Mouse (Mus musculus) cerebellum, adult 18-20 months (tissue): ENCODE measurements around the gene Pdk2.

Experiments
- DNase-seq, 2 experiments: peaks; one replicate each; pipeline ENCODE4 v3.0.0; 2021

Gene Pdk2

GRCm38 (mm10) chr11:95041139-95041609, at the start of gene Pdk2:
Gene Pdk2, minus strand, starts transcription at chr11:95041354.
- DNase-seq = peak; percentile 96 to 98

GRCm38 (mm10) chr11:95088857-95089779, 48.0 kb upstream of the Pdk2 start:
- no peak for DNase-seq

DNA sequence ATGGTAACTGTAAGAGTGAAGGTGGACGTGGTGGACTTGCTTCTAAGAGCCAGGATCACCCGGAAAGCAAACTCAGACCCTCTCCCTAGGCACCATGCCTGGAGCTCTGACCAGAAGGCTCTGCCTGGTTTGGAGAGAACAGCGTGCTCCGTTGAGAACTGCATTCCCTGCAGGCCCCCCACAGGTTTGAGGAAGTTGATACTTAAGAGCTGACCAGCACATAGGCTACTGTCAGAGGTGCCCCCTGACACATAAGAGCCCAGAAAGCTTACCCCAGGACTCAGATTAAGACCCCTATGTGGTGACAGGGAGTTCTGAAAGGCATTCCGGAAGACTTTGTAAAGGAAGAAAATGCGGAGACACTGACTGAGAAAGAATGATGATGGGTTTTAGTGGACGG, 47.1 kb upstream of the Pdk2 start:
- DNase-seq = no peak

DNA sequence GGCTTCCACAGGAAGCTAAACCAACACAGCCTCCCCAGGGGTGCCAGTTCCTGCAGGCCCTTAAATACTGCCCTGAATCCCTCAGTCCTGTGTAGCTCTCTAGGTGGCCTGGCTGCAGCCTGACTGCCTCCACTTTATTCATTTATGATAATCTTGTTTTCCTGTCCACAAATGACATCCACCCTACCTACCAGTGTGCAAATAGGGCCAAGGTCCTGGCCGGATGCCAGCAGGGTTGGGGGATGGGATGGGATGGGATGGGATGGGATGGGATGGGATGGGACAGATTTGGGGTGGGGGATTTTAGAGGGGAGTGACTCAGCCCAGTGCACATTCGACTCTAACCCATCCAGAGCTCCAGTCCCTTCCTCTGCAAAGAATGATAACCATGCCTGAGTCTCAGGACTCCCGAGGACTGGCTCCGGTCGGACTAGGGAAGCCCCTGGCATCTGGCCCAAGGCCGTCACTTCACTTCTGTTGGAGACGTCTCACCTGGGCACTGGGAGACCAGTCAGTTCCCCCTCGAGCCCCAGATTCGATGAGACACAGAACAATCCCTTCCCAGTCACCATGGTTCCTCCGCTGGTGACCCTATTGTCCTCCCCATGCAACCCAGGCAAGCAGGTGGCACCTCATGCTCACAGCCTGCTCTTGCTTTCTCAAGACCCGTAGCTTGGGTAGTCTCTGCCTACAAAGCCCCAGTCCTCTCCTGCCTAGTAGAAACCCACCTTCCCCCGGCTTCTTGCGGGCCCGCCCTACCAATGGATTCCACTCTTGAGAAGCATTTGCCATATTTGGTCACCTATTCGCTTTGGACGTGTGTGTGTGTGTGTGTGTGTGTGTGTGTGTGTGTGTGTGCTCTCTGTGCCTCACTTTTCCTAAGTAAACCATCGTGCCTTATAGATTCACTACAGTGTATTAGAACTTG, 46.4 kb upstream of the Pdk2 start:
- DNase-seq = no peak

- no peak for DNase-seq
These were observed 45.1 kb upstream of the Pdk2 start for GRCm38 (mm10) chr11:95086229-95086628.

- no peak for DNase-seq
These were observed 44.6 kb upstream of the Pdk2 start for GRCm38 (mm10) chr11:95085710-95086109.

- no peak for DNase-seq
These were observed 43.7 kb upstream of the Pdk2 start for GRCm38 (mm10) chr11:95084811-95085382.

DNA sequence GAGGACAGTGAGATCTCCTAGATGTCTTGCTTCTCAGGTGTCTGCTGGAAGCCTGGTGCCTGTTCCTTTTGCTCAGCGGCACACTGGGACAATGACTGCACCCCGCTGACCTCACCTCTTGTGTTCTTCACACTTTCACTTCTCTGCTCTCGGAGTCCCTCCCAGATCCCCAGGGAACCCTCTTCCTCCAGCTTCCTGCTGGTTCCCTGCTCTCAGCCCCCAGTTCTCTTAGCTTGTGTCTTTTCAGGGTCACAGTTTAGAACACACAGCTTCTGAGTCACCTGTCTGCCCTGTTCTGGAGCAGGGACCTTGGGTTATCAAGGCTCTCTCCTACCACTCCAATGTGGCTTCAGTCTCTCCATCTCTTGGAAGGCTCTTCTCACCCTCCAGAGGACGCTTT, 43.0 kb upstream of the Pdk2 start:
- DNase-seq = no peak

DNA sequence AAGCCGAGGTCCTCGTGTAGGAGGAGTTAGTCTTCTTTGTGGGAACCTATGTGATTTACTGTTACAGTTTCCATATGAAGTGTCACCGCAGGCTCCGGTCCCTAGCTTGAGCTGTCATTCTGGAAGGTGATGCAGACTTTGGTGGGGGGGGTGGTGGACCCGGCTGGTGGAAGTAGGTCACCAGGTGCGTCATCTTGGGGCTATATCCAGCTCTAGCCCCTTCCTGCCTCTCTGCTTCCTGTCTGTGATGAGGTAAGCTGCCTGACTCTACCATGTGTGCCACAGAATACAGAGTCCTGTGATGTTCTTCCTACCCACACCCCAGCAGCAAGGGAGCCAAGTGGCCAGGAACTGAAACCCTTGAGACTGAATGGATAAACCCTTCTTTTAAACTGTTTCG, 41.7 kb upstream of the Pdk2 start:
- no peak for DNase-seq

- DNase-seq = no peak
These were observed 39.6 kb upstream of the Pdk2 start for GRCm38 (mm10) chr11:95080783-95081182.

- no peak for DNase-seq
These were observed 38.2 kb upstream of the Pdk2 start for GRCm38 (mm10) chr11:95079256-95079875.

DNA sequence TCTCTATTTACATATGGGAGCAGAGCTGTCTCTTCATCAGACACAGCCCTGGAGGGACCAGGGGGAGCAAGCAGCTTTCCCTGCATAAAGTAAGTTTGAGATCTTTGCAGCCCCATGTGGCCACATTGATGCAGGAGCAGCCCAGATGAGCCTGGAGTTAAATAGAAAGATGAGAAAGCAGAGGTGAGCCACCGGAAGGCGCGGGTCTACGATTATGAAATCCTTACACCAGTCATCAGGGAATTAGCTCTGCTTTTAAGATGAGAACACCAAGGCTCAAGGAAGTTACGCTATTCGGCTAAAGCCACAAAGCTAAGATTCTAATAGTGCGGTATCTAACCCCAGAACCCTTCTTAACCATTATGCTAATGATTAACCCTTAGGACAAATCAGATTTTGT, 36.8 kb upstream of the Pdk2 start:
- no peak for DNase-seq

DNA sequence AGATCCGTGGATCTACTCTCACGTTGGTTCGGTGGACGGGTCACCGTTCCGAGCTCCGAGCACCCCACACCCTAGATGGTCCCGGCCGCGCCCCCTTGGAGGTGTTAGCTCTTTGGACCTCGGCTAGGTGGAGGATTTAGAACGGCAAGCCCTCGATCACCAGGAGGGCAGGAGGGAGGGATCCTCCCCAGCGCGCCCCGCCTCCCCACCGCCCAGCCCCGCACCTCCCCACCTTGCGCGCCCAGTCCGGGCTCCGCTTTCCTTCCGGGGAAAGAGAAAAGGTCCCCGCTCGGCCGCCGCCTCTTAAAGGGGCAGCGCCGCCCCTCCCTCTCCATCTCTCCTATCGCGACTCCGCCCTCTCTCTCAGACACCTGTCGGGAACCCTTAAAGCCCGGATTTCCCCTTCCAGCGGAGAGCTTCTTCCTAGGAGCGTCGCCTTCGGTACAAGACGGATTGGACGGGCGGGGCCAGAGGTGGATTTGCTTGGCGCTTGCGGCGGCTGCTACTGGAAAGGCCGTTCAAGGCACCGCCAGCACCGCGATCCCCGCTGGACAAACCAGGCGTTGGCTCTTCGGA, 35.5 kb upstream of the Pdk2 start, which contains the start of gene Itga3:
Gene Itga3 (minus strand): TSS at position 266 of the 576 bp plus-strand sequence.
- DNase-seq = peak; percentile 85 to 88

- peak; percentile 84 to 88 for DNase-seq
These were observed 34.9 kb upstream of the Pdk2 start for GRCm38 (mm10) chr11:95076041-95076535.

- DNase-seq = peak; percentile 39 to 42
These were observed 34.3 kb upstream of the Pdk2 start for GRCm38 (mm10) chr11:95075197-95076040.

GRCm38 (mm10) chr11:95074694-95075093, 33.5 kb upstream of the Pdk2 start:
- DNase-seq = no peak

- no peak for DNase-seq
These were observed 32.7 kb upstream of the Pdk2 start for GRCm38 (mm10) chr11:95073835-95074234.

DNA sequence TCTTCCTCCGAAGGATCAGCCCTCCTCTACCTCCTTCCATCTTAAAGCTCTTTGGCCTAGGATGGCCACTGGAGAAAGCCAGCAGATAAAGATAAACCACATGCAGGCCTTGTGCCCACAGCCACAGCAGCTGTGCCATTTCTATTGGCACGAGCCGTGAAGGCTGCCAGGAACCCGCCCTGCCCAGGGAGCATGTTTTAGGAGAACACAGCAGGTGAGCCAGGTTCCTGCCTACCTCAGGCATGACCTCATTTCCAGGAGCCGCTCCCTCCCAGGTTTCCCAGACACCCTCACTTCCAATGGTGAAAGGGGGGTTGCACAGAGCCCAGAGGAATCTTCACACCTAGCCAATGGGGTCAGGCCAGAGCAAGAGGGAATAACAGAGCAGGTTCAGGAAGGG, 31.6 kb upstream of the Pdk2 start:
- peak; percentile 79 to 87 for DNase-seq

DNA sequence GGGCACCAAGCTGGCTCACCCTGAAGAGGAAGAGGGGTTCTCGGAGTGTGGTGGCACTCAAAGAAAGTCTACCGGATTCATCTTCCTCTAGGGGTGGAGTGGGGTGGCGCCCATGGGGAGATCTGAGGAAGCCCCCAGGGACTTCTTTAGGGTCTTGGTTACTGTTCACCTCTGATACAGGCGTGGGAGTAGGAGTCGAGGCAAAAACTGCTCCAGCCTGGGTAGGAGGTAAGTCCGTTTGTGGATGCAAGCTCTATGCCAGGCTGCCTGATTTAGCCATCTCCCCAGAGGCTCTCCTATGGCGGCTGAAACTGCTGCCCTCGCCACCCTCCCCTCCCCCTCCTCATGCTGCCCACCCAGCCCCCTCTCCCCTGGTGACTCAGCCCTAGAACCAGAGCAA, 31.0 kb upstream of the Pdk2 start:
- DNase-seq = no peak

DNA sequence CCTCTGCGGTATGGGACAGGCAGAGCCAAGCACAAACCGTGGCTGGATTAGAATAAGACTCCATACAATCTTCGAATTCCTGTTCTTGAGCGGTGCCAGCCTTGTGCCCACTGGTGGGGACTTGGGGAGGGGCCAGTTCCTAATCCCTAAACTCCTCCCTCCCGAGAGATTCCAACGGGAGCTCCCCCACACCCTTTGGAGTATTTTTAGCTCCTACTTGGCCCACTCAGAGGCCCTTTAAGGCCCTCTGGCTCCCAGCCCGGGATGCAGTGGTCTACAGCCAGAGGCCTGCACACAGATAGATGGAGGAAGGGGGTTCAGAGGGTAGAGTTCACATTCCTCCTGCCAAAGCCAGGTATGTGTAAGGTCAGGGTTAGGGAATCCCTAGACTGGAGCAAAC, 30.1 kb upstream of the Pdk2 start:
- DNase-seq = peak in 1 of 2 experiments; percentile 30
